Mouse (Mus musculus): ENCODE data around the gene Tex29.
"Not testable (repeated sequence)": the region's sequence is repeated elsewhere in the genome, so short reads cannot be mapped to it uniquely, and the experiment has no call there.

Tex29 gene

GRCm38 (mm10) chr8:11831174-11831573, 9.1 kb upstream of the Tex29 start:
- no peak for DNase-seq (ENCODE audit: low spot score in 2 of 2)

- no peak for DNase-seq (ENCODE audit: low spot score in 2 of 2)
Observed at GRCm38 (mm10) chr8:11831939-11832338, 8.3 kb upstream of the Tex29 start.

GRCm38 (mm10) chr8:11833157-11833556, 7.1 kb upstream of the Tex29 start:
- no peak for DNase-seq (ENCODE audit: low spot score in 2 of 2)

GRCm38 (mm10) chr8:11834200-11834599, 6.1 kb upstream of the Tex29 start:
- DNase-seq (ENCODE audit: low spot score in 2 of 2) = no peak

- no peak for DNase-seq (ENCODE audit: low spot score in 2 of 2)
Observed at GRCm38 (mm10) chr8:11834691-11835090, 5.6 kb upstream of the Tex29 start.

- DNase-seq (ENCODE audit: low spot score in 2 of 2) = no peak
Observed at GRCm38 (mm10) chr8:11841571-11841970, 1.3 kb downstream of the Tex29 start.

- DNase-seq (ENCODE audit: low spot score in 2 of 2) = no peak
Observed at GRCm38 (mm10) chr8:11842757-11843156, 2.5 kb downstream of the Tex29 start.

GRCm38 (mm10) chr8:11843677-11844315, 3.5 kb downstream of the Tex29 start:
- DNase-seq (ENCODE audit: low spot score in 2 of 2) = no peak

- DNase-seq (ENCODE audit: low spot score in 2 of 2) = no peak
Observed at GRCm38 (mm10) chr8:11844316-11844685, 4.0 kb downstream of the Tex29 start.

- no peak for DNase-seq (ENCODE audit: low spot score in 2 of 2)
Observed at GRCm38 (mm10) chr8:11846807-11847206, 6.5 kb downstream of the Tex29 start.

- no peak for DNase-seq (ENCODE audit: low spot score in 2 of 2)
Observed at GRCm38 (mm10) chr8:11867832-11868231, 27.6 kb downstream of the Tex29 start.

GRCm38 (mm10) chr8:11874227-11874626, 34.0 kb downstream of the Tex29 start:
- not testable (repeated sequence) for DNase-seq (ENCODE audit: low spot score in 2 of 2)

- no peak for DNase-seq (ENCODE audit: low spot score in 2 of 2)
Observed at GRCm38 (mm10) chr8:11884646-11885045, 44.4 kb downstream of the Tex29 start.

- no peak for DNase-seq (ENCODE audit: low spot score in 2 of 2)
Observed at GRCm38 (mm10) chr8:11885881-11886699, 45.8 kb downstream of the Tex29 start.

- DNase-seq (ENCODE audit: low spot score in 2 of 2) = no peak
Observed at GRCm38 (mm10) chr8:11886824-11887223, 46.5 kb downstream of the Tex29 start.

GRCm38 (mm10) chr8:11889156-11890018, 49.1 kb downstream of the Tex29 start:
- DNase-seq (ENCODE audit: low spot score in 2 of 2) = no peak

GRCm38 (mm10) chr8:11892756-11893155, 52.5 kb downstream of the Tex29 start:
- DNase-seq (ENCODE audit: low spot score in 2 of 2) = no peak

GRCm38 (mm10) chr8:11896022-11896662, 55.9 kb downstream of the Tex29 start:
- DNase-seq (ENCODE audit: low spot score in 2 of 2) = no peak

- DNase-seq (ENCODE audit: low spot score in 2 of 2) = no peak
Observed at GRCm38 (mm10) chr8:11896677-11897076, 56.4 kb downstream of the Tex29 start.

GRCm38 (mm10) chr8:11898814-11899213, 58.5 kb downstream of the Tex29 start:
- no peak for DNase-seq (ENCODE audit: low spot score in 2 of 2)
